Mouse (Mus musculus) liver, embryonic 15.5 days (tissue): ENCODE measurements around the gene Fndc3c1. TPM values are rescaled to one million over a fixed set of nuclear protein-coding genes. Genes with fewer than 3 reads are reported as not detected.
"Not testable (repeated sequence)": the region's sequence is repeated elsewhere in the genome, so short reads cannot be mapped to it uniquely, and the experiment has no call there.

ENCODE experiments used
- ATAC-seq: fragments of 200-750 bp; cut with Nextera tagmentation; 2 replicates; pipeline ENCODE4 v1.8.0; 2017; ENCODE audit warnings: moderate number of reproducible peaks, mild to moderate bottlenecking, moderate library complexity; ENCODE audit not compliant: insufficient read depth
- H3K27ac ChIP-seq: fragments of 300-500 bp; sonication (generic); replicated peaks from 2 replicates; pipeline ENCODE4 v1.5.1; 2015; ENCODE audit warnings: mild to moderate bottlenecking, inconsistent platforms
- H3K27me3 ChIP-seq: fragments of 300-500 bp; sonication (generic); 2 replicates; pipeline ENCODE4 v1.6.1; 2015; ENCODE audit warnings: mild to moderate bottlenecking, inconsistent platforms
- H3K36me3 ChIP-seq: fragments of 300-500 bp; sonication (generic); replicated peaks from 2 replicates; pipeline ENCODE4 v1.6.1; 2015; ENCODE audit warnings: moderate library complexity, mild to moderate bottlenecking, inconsistent platforms
- H3K4me1 ChIP-seq: fragments of 300-500 bp; sonication (generic); replicated peaks from 2 replicates; pipeline ENCODE4 v1.6.1; 2015; ENCODE audit warnings: inconsistent platforms
- H3K4me2 ChIP-seq: fragments of 300-500 bp; sonication (generic); 2 replicates; pipeline ENCODE4 v1.6.1; 2015; ENCODE audit warnings: moderate library complexity, mild to moderate bottlenecking, inconsistent platforms
- H3K4me3 ChIP-seq: fragments of 300-500 bp; sonication (generic); replicated peaks from 2 replicates; pipeline ENCODE4 v1.5.1; 2015; ENCODE audit warnings: mild to moderate bottlenecking, inconsistent platforms
- H3K9ac ChIP-seq: fragments of 300-500 bp; sonication (generic); 2 replicates; pipeline ENCODE4 v1.6.1; 2015; ENCODE audit warnings: moderate library complexity, mild to moderate bottlenecking, inconsistent platforms
- H3K9me3 ChIP-seq: fragments of 300-500 bp; sonication (generic); replicated peaks from 2 replicates; pipeline ENCODE4 v1.6.1; 2016; ENCODE audit warnings: inconsistent platforms
- WGBS: fragments of 180-500 bp; shearing (Covaris S2); methylation state at CpG from one replicate; pipeline ENCODE4 v1.1.7; 2015; ENCODE audit warnings: mixed read lengths; ENCODE audit not compliant: insufficient replicate concordance; 5-methylcytosine and 5-hydroxymethylcytosine counted together
- microRNA-seq: library from miRNA; unstranded; fragments of <30 nt; microRNA quantifications from one replicate; pipeline ENCODE4, GENCODE M21; 2016
- polyA plus RNA-seq: library from polyadenylated mRNA; unstranded; fragments of >200 nt; fragmentation: Nextera tagmentation; extraction: Ambion mirVana; gene quantifications from 2 replicates; pipeline ENCODE4 v1.2.1, GENCODE M21; 2015

Gene Fndc3c1
- polyA plus RNA-seq = 0.21 and 0.55 TPM in 2 replicates

DNA sequence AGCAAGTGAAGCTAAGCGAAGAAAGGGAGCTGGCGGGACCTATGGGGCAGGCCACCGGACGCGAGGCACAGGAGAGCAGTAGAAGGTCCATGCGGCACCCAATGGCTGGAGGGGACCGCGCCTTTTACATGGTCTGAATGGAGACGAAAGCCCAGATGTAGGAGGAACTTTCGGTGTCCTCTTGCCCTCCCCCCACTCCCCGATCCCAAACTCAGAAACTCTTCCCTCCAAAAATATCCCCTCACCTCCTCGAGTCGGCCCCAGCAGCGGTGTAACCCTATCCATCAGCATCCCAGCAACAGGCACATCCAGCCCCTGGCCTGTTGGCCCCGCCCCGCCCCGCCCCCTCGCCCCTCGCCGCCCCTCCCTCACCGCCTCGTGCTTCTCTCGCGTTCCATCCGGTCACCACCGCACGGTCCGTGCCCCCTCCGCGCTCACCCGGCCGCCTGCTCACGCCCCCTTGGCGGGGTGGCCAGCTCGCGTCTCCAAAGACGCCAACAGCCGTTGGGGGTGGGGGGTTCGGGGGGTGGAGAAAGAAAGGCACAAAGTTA, at the start of gene Fndc3c1:
Fndc3c1 (minus strand) TSS at position 301 of the 551 bp plus-strand sequence.
- peak within 1 kb of the TSS; percentile 46 for H3K4me2 ChIP-seq
- no peaks in the 10 kb centered on the region for H3K4me1 ChIP-seq
- no peak within 1 kb of the TSS for H3K9ac ChIP-seq
- peak; percentile 12; the same call in 1 of the 2 replicates for ATAC-seq
- no peaks in the 10 kb centered on the region for H3K36me3 ChIP-seq
- peak within 1 kb of the TSS; percentile 32 for H3K4me3 ChIP-seq
- peaks cover 41% of the 10 kb centered on the region for H3K27me3 ChIP-seq
- H3K27ac ChIP-seq = no peak within 1 kb of the TSS
- WGBS = 18% methylated on average over 36 of the region's 39 CpGs
- H3K9me3 ChIP-seq = no peaks in the 10 kb centered on the region

DNA sequence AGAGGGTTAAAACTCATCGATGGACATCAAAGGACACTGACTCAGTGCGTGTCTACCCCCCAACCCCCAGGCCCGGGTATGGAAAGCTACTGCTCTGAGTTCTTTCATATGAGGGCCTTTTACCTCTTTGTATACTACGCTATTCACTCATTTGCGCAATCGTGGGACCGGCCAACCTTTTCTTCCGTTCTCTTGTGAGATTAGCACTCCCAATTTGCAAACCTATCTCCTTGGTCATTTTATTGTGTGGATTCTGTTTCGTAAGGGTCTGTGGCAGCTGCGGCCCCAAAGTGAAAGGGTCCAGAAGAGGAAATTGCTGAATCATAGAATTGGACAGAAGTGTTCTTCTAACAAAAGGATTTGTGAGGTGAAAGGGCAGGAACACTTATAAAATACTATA, 1.2 kb upstream of the Fndc3c1 start:
- no peak overlapping the region for H3K9ac ChIP-seq
- no peak overlapping the region for H3K4me3 ChIP-seq
- H3K36me3 ChIP-seq = no peaks in the 10 kb centered on the region
- H3K4me1 ChIP-seq = no peaks in the 10 kb centered on the region
- H3K4me2 ChIP-seq = no peak overlapping the region
- WGBS = 25% methylated on average over 10 of the region's 10 CpGs
- H3K27ac ChIP-seq = no peak overlapping the region
- no peak for ATAC-seq
- peaks cover 41% of the 10 kb centered on the region for H3K27me3 ChIP-seq
- no peaks in the 10 kb centered on the region for H3K9me3 ChIP-seq

DNA sequence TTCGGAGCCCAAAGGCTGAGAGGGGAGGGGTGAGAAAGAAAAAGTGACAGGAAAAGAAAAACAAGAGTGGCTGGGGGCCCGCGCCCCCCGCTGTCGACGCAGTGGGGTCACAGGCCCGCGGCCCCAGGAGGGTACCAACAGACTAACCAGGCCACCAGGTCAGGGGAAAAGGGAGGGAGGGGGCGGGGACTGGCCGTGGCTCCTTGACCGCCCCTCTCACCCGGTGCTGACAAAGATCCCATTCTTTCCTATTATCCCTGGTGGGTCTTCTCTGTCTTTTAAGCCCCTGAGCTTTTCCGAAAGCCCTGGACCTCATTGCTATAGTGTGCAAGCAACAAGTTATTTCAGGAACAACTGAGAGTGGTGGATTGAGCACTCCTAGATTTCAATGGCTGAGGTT, 470 bp upstream of the Fndc3c1 start:
- no peak overlapping the region for H3K9ac ChIP-seq
- no peaks in the 10 kb centered on the region for H3K9me3 ChIP-seq
- no peaks in the 10 kb centered on the region for H3K4me1 ChIP-seq
- peak overlapping the region; percentile 32 for H3K4me3 ChIP-seq
- no peaks in the 10 kb centered on the region for H3K36me3 ChIP-seq
- H3K4me2 ChIP-seq = peak overlapping the region; percentile 46
- WGBS = 15% methylated on average over 7 of the region's 13 CpGs
- peaks cover 41% of the 10 kb centered on the region for H3K27me3 ChIP-seq
- H3K27ac ChIP-seq = no peak overlapping the region
- no peak for ATAC-seq

DNA sequence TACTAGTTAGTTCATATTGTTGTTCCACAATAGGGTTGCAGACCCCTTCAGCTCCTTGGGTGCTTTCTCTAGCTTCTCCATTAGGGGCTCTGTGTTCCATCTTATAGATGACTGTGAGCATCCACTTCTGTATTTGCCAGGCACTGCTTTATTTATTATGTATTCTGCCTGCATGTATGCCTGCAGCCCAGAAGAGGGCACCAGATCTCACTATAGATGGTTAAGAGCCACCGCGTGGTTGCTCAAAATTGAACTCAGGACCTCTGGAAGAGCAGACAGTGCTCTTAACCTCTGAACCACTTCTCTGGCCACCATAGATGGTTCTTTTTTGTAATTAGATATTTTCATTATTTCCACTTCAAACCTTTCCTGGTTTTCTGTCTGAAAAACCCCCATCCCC, 5.3 kb downstream of the Fndc3c1 start:
- not testable (repeated sequence) for H3K4me2 ChIP-seq, H3K9me3 ChIP-seq, H3K4me3 ChIP-seq, H3K27ac ChIP-seq, H3K36me3 ChIP-seq, ATAC-seq, H3K9ac ChIP-seq, H3K4me1 ChIP-seq
- peaks cover 14% of the 10 kb centered on the region for H3K27me3 ChIP-seq
- WGBS = 31% methylated on average over 2 of the region's 2 CpGs

DNA sequence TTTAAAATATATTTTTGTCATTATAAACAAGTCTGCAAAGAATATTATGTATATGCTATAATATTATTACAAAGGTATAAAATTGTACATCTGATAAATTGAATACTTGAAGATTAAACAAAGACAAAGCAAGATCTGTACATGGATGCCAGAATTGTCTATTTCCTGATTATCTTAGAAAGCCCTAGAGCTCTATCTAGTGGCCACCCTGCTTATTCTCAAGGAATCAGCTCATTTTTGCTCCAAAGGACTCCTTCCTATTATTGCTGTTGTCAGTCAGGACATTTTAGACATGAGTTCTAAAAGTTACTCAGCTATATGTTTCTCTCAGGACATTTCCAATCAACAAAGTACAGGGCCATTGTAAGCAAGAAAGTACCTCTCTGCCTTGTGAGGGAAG, 99.9 kb downstream of the Fndc3c1 start:
- H3K9me3 ChIP-seq = no peaks in the 10 kb centered on the region
- no peaks in the 10 kb centered on the region for H3K27me3 ChIP-seq
- no peak overlapping the region for H3K27ac ChIP-seq
- H3K9ac ChIP-seq = no peak overlapping the region
- no peaks in the 10 kb centered on the region for H3K4me1 ChIP-seq
- H3K4me3 ChIP-seq = no peak overlapping the region
- H3K4me2 ChIP-seq = no peak overlapping the region
- H3K36me3 ChIP-seq = no peaks in the 10 kb centered on the region
- no peak for ATAC-seq

DNA sequence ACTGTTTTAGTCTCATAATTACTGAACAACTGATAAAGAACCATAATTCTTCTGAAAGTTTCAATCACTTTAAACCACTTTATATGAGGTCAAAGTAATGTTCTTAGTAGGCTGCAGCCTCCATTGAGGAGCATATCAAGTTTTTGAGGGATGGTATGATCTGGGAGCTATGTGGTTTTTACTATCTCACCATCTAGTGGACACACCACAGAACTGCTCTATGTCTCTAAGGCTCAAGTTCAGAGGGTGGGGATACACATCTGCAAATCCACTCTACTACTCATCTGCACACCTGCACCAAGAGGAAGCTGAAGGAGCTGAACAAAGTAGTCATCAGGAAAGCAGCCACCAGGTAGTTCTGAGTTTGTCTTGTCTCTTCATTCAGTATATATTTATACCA, 104.6 kb downstream of the Fndc3c1 start:
- H3K36me3 ChIP-seq = no peaks in the 10 kb centered on the region
- no peaks in the 10 kb centered on the region for H3K9me3 ChIP-seq
- H3K27ac ChIP-seq = no peak overlapping the region
- H3K9ac ChIP-seq = no peak overlapping the region
- no peaks in the 10 kb centered on the region for H3K27me3 ChIP-seq
- ATAC-seq = no peak
- H3K4me2 ChIP-seq = no peak overlapping the region
- H3K4me1 ChIP-seq = no peaks in the 10 kb centered on the region
- no peak overlapping the region for H3K4me3 ChIP-seq

Small RNA genes within 50 kb of the gene (microRNA-seq; reads per million reads assigned to microRNA genes)
- not detected for gene Gm27428

Other genes starting within 250 kb of the Fndc3c1 start
- gene Fnd3c2, start 230.0 kb downstream of the Fndc3c1 start, polyA plus RNA-seq = not detected in 2 replicates
- gene Gm5127, start 97.8 kb upstream of the Fndc3c1 start, polyA plus RNA-seq = not detected in 2 replicates
- gene Cysltr1, start 118.3 kb upstream of the Fndc3c1 start, polyA plus RNA-seq = 1.4 and 1.7 TPM in 2 replicates